Mouse (Mus musculus): ENCODE results near the gene Sec23ip. TPM values are rescaled to one million over a fixed set of nuclear protein-coding genes. Genes with fewer than 3 reads are reported as not detected.
A peak's percentile ranks its signal among the peaks of the same experiment; 100 is the strongest.

Gene Sec23ip
- polyA plus RNA-seq, 1 experiment, result 68.6 TPM

- no peak for DNase-seq
- no peaks in the 10 kb centered on the region for H3K27me3 ChIP-seq (ENCODE audit: control insufficient read depth, insufficient read depth, low read length)
- H3K27ac ChIP-seq (ENCODE audit: control insufficient read depth, insufficient read depth, low read length), result no peak overlapping the region
- H3K36me3 ChIP-seq (ENCODE audit: control insufficient read depth, insufficient read depth, low read length), result peaks cover 3% of the 10 kb centered on the region; the same call in 1 of the 2 replicates
- 97% methylated on average over 10 of the region's 10 CpGs for WGBS
- peaks cover 21% of the 10 kb centered on the region for H3K4me1 ChIP-seq (replicated peaks; ENCODE audit: control insufficient read depth, insufficient read depth, low read length)
- no peak overlapping the region for H3K4me3 ChIP-seq (ENCODE audit: control insufficient read depth, insufficient read depth, low read length)
- TF ChIP-seq POLR2A (IDR thresholded peaks at IDR 0.05; ENCODE audit: control insufficient read depth, extremely low read depth, insufficient read depth, low read length, poor library complexity), result no peak
- TF ChIP-seq CTCF (IDR thresholded peaks at IDR 0.05; ENCODE audit: borderline replicate concordance, control insufficient read depth, extremely low read depth, insufficient read depth, low read length, poor library complexity), result no peak
These were observed 17.7 kb upstream of the Sec23ip start for GRCm38 (mm10) chr7:128726999-128727398.

- WGBS, result 85% methylated on average over 5 of the region's 5 CpGs
- TF ChIP-seq CTCF (IDR thresholded peaks at IDR 0.05; ENCODE audit: borderline replicate concordance, control insufficient read depth, extremely low read depth, insufficient read depth, low read length, poor library complexity) (no peak), POLR2A (IDR thresholded peaks at IDR 0.05; ENCODE audit: control insufficient read depth, extremely low read depth, insufficient read depth, low read length, poor library complexity) (no peak)
- Histone ChIP-seq H3K27ac (ENCODE audit: control insufficient read depth, insufficient read depth, low read length) (no peak overlapping the region), H3K27me3 (ENCODE audit: control insufficient read depth, insufficient read depth, low read length) (no peaks in the 10 kb centered on the region), H3K4me1 (replicated peaks; ENCODE audit: control insufficient read depth, insufficient read depth, low read length) (peaks cover 23% of the 10 kb centered on the region), H3K36me3 (ENCODE audit: control insufficient read depth, insufficient read depth, low read length) (no peaks in the 10 kb centered on the region; the same call in 1 of the 2 replicates), H3K4me3 (ENCODE audit: control insufficient read depth, insufficient read depth, low read length) (no peak overlapping the region)
- no peak for DNase-seq
These were observed 17.0 kb upstream of the Sec23ip start for GRCm38 (mm10) chr7:128727701-128728100.

GRCm38 (mm10) chr7:128728738-128729137 lies 16.0 kb upstream of the Sec23ip start:
- Histone ChIP-seq H3K36me3 (ENCODE audit: control insufficient read depth, insufficient read depth, low read length) (no peaks in the 10 kb centered on the region; the same call in 1 of the 2 replicates), H3K27me3 (ENCODE audit: control insufficient read depth, insufficient read depth, low read length) (no peaks in the 10 kb centered on the region), H3K4me1 (replicated peaks; ENCODE audit: control insufficient read depth, insufficient read depth, low read length) (peaks cover 23% of the 10 kb centered on the region), H3K4me3 (ENCODE audit: control insufficient read depth, insufficient read depth, low read length) (no peak overlapping the region), H3K27ac (ENCODE audit: control insufficient read depth, insufficient read depth, low read length) (no peak overlapping the region)
- TF ChIP-seq CTCF (IDR thresholded peaks at IDR 0.05; ENCODE audit: borderline replicate concordance, control insufficient read depth, extremely low read depth, insufficient read depth, low read length, poor library complexity) (no peak), POLR2A (IDR thresholded peaks at IDR 0.05; ENCODE audit: control insufficient read depth, extremely low read depth, insufficient read depth, low read length, poor library complexity) (no peak)
- no peak for DNase-seq
- WGBS, result 20% methylated on average over 10 of the region's 10 CpGs

- no peak for DNase-seq
- Histone ChIP-seq H3K27ac (ENCODE audit: control insufficient read depth, insufficient read depth, low read length) (no peak overlapping the region), H3K4me1 (replicated peaks; ENCODE audit: control insufficient read depth, insufficient read depth, low read length) (peaks cover 20% of the 10 kb centered on the region), H3K36me3 (ENCODE audit: control insufficient read depth, insufficient read depth, low read length) (no peaks in the 10 kb centered on the region), H3K27me3 (ENCODE audit: control insufficient read depth, insufficient read depth, low read length) (no peaks in the 10 kb centered on the region), H3K4me3 (ENCODE audit: control insufficient read depth, insufficient read depth, low read length) (no peak overlapping the region)
- TF ChIP-seq POLR2A (IDR thresholded peaks at IDR 0.05; ENCODE audit: control insufficient read depth, extremely low read depth, insufficient read depth, low read length, poor library complexity) (no peak), CTCF (IDR thresholded peaks at IDR 0.05; ENCODE audit: borderline replicate concordance, control insufficient read depth, extremely low read depth, insufficient read depth, low read length, poor library complexity) (no peak)
- WGBS, result 82% methylated on average over 2 of the region's 2 CpGs
These were observed 13.2 kb upstream of the Sec23ip start for GRCm38 (mm10) chr7:128731585-128731984.

- no peak for DNase-seq
- Histone ChIP-seq H3K27me3 (ENCODE audit: control insufficient read depth, insufficient read depth, low read length) (no peaks in the 10 kb centered on the region), H3K36me3 (ENCODE audit: control insufficient read depth, insufficient read depth, low read length) (no peaks in the 10 kb centered on the region), H3K4me1 (replicated peaks; ENCODE audit: control insufficient read depth, insufficient read depth, low read length) (peaks cover 12% of the 10 kb centered on the region), H3K27ac (ENCODE audit: control insufficient read depth, insufficient read depth, low read length) (0 out of 2 replicates have a peak overlapping the region, but pooled peaks have one; percentile 43), H3K4me3 (ENCODE audit: control insufficient read depth, insufficient read depth, low read length) (no peak overlapping the region)
- TF ChIP-seq POLR2A (IDR thresholded peaks at IDR 0.05; ENCODE audit: control insufficient read depth, extremely low read depth, insufficient read depth, low read length, poor library complexity), result no peak
- TF ChIP-seq CTCF (IDR thresholded peaks at IDR 0.05; ENCODE audit: borderline replicate concordance, control insufficient read depth, extremely low read depth, insufficient read depth, low read length, poor library complexity), result no peak
- WGBS, result 12% methylated on average over 5 of the region's 5 CpGs
These were observed 6.7 kb upstream of the Sec23ip start for GRCm38 (mm10) chr7:128738041-128738440.

GRCm38 (mm10) chr7:128739116-128739461 lies 5.7 kb upstream of the Sec23ip start:
- Histone ChIP-seq H3K4me3 (ENCODE audit: control insufficient read depth, insufficient read depth, low read length) (peak overlapping the region; percentile 72), H3K36me3 (ENCODE audit: control insufficient read depth, insufficient read depth, low read length) (no peaks in the 10 kb centered on the region), H3K27ac (ENCODE audit: control insufficient read depth, insufficient read depth, low read length) (peak overlapping the region; percentile 58; the same call in 1 of the 2 replicates), H3K27me3 (ENCODE audit: control insufficient read depth, insufficient read depth, low read length) (no peaks in the 10 kb centered on the region), H3K4me1 (replicated peaks; ENCODE audit: control insufficient read depth, insufficient read depth, low read length) (peaks cover 12% of the 10 kb centered on the region)
- WGBS, result under 1% methylated on average over 15 of the region's 15 CpGs
- peak; percentile 18 for DNase-seq
- no peak for TF ChIP-seq CTCF (IDR thresholded peaks at IDR 0.05; ENCODE audit: borderline replicate concordance, control insufficient read depth, extremely low read depth, insufficient read depth, low read length, poor library complexity)
- no peak for TF ChIP-seq POLR2A (IDR thresholded peaks at IDR 0.05; ENCODE audit: control insufficient read depth, extremely low read depth, insufficient read depth, low read length, poor library complexity)

Data from thymus, adult 2 months (tissue).